Mouse (Mus musculus) embryonic facial prominence, embryonic 14.5 days (tissue): ENCODE data around the gene Fnbp1l. TPM values are rescaled to one million over a fixed set of nuclear protein-coding genes. Genes with fewer than 3 reads are reported as not detected.

Experiments
- ATAC-seq: fragments of 200-750 bp; cut with Nextera tagmentation; 2 replicates; pipeline ENCODE4 v1.8.0; 2017; ENCODE audit warnings: low read depth, moderate number of reproducible peaks, moderate TSS enrichment
- DNase-seq: peaks from one replicate; pipeline ENCODE4 v3.0.0-alpha.2; 2015; ENCODE audit warnings: low spot score
- H3K27ac ChIP-seq: fragments of 300-500 bp; sonication (generic); replicated peaks from 2 replicates; pipeline ENCODE4 v1.5.1; 2014; ENCODE audit warnings: low read depth, mild to moderate bottlenecking, low read length, moderate library complexity
- H3K27me3 ChIP-seq: fragments of 300-500 bp; sonication (generic); replicated peaks from 2 replicates; pipeline ENCODE4 v1.6.1; 2014; ENCODE audit warnings: low read length; ENCODE audit not compliant: control insufficient read depth, insufficient read depth
- H3K36me3 ChIP-seq: fragments of 300-500 bp; sonication (generic); 2 replicates; pipeline ENCODE4 v1.6.1; 2014; ENCODE audit warnings: low read length, mixed read lengths; ENCODE audit not compliant: control insufficient read depth, insufficient read depth
- H3K4me1 ChIP-seq: fragments of 300-500 bp; sonication (generic); 2 replicates; pipeline ENCODE4 v1.6.1; 2014; ENCODE audit warnings: antibody characterized with exemption, low read length; ENCODE audit not compliant: control insufficient read depth, insufficient read depth
- H3K4me2 ChIP-seq: fragments of 300-500 bp; sonication (generic); 2 replicates; pipeline ENCODE4 v1.6.1; 2014; ENCODE audit warnings: low read depth, mild to moderate bottlenecking, low read length, moderate library complexity, mixed read lengths
- H3K4me3 ChIP-seq: fragments of 300-500 bp; sonication (generic); 2 replicates; pipeline ENCODE4 v1.5.1; 2014; ENCODE audit warnings: low read depth, mild to moderate bottlenecking, low read length
- H3K9ac ChIP-seq: fragments of 300-500 bp; sonication (generic); 2 replicates; pipeline ENCODE4 v1.6.1; 2014; ENCODE audit warnings: low read depth, mild to moderate bottlenecking, low read length, moderate library complexity, mixed read lengths
- H3K9me3 ChIP-seq: fragments of 300-500 bp; sonication (generic); 2 replicates; pipeline ENCODE4 v1.6.1; 2016; ENCODE audit warnings: low read length; ENCODE audit not compliant: control insufficient read depth
- WGBS: fragments of 180-500 bp; shearing (Covaris S2); extraction: QIAGEN DNeasy Blood & Tissue Kit; methylation state at CpG from one replicate; pipeline ENCODE4 v1.1.7; 2014; 5-methylcytosine and 5-hydroxymethylcytosine counted together
- polyA plus RNA-seq: library from polyadenylated mRNA; unstranded; fragments of >200 nt; fragmentation: Nextera tagmentation; extraction: Ambion mirVana; gene quantifications from 2 replicates; pipeline ENCODE4 v1.2.1, GENCODE M21; 2014

The Fnbp1l gene
- polyA plus RNA-seq, 1 experiment from 2014 or later = 36.8 TPM

DNA sequence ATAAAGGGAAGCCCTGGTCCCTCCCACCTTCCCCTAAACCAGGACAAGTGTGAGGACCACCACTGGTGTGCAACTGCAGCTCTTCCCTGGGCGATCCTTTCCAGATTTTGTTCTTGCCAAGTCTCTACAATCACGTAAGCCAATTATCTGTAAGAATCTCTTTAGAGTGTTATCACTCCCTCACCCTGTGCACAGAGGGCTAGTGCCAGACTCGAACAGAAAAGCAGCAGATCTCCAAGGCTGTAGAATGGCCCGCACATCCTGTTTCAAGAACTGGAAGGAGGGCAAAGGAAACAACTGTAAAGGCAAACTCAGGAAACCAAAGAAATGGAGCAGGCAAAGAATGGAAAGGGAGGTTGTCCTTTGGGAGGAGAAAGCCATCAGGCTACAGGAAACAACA lies 29.2 kb downstream of the Fnbp1l start:
- 67% methylated on average over 4 of the region's 4 CpGs for WGBS

DNA sequence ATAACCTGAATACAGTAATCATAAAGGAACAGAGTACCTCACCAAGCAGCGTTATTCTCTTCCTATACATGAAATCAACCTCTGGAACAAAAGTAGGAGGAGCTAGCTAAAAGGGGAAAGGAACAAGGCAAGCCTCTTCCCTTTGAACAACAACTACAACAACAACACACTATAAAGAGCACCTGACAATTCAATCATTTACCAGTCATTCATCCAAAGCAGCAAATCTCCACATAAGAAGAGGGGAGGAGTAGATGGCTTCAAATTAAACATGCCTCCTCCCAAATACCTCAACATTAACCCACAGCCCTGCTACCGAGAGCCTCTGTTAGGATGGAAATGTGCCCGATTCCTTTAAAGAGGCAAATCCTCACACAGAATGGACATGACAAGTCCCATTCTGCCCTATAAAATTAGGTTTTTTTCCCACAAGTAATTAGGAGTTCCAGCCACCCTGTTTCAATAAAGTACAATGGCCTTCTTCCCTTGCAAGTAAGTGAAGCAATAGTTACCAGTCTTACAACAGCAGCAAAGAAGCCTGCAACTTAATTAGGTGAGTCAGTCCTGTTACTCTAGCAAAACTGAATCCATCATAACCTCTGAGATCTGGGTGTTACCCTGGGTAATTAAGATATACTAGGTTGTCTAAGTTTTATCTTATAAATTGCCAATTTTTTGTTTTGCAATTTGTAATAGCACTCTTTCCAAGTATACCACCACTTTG lies 32.4 kb downstream of the Fnbp1l start:
- Histone ChIP-seq H3K4me1 (no peaks in the 10 kb centered on the region; the same call in 1 of the 2 replicates), H3K27ac (no peak overlapping the region), H3K36me3 (peaks cover 22% of the 10 kb centered on the region), H3K4me2 (no peak overlapping the region), H3K9me3 (no peaks in the 10 kb centered on the region), H3K27me3 (no peaks in the 10 kb centered on the region), H3K9ac (no peak overlapping the region), H3K4me3 (no peak overlapping the region)
- ATAC-seq = no peak
- no peak for DNase-seq
- 70% methylated on average over 3 of the region's 3 CpGs for WGBS

More for the DNA sequence above, 29.2 kb downstream of the Fnbp1l start:
- Histone ChIP-seq H3K4me1 (no peaks in the 10 kb centered on the region; the same call in 1 of the 2 replicates), H3K4me3 (no peak overlapping the region), H3K27me3 (no peaks in the 10 kb centered on the region), H3K9me3 (no peaks in the 10 kb centered on the region), H3K9ac (no peak overlapping the region), H3K4me2 (no peak overlapping the region), H3K27ac (no peak overlapping the region), H3K36me3 (peaks cover 18% of the 10 kb centered on the region)
- DNase-seq (no peak), ATAC-seq (no peak)

DNA sequence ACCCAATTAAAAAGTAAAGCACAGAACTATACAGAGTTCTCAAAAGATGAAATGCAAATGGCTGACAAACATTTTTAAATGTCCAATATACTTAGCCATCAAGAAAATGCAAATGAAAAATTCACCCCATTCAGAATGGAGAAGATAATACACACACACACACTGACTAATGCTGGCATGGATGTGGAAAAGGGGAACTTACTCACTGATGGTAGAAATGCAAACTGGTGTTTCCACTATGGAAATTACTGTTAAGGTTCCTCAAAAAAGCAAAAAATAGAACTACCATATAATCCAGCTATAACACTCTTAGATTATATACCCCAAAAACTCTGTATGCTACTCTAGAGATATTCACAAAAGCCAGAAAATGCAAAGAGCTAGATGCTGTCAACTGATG lies 42.2 kb downstream of the Fnbp1l start:
- Histone ChIP-seq H3K9ac (no peak overlapping the region), H3K4me2 (no peak overlapping the region), H3K27ac (no peak overlapping the region), H3K9me3 (no peaks in the 10 kb centered on the region; the same call in 1 of the 2 replicates), H3K36me3 (peaks cover 8% of the 10 kb centered on the region; the same call in 1 of the 2 replicates), H3K4me3 (no peak overlapping the region), H3K4me1 (no peaks in the 10 kb centered on the region), H3K27me3 (no peaks in the 10 kb centered on the region)
- DNase-seq (no peak), ATAC-seq (no peak)

DNA sequence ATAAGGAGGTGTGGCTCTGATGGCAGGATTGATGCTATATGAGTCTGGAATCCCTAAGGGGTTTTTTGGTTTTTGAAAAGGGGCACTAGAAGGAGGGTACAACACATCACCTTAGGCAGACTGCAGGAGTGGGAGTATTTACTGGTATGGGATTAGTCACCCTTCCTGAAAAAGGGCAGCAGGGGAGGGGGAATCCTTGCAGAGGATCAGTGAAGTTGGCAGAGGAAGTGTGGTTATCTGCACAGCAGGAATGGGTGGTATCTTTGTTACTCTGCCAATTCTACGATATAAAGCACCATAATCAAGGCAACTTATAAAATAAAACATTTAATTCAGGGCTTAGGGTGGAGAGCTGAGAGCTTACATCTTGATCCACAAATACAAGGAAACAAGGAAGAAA lies 44.6 kb downstream of the Fnbp1l start:
- ATAC-seq (no peak), DNase-seq (no peak)
- Histone ChIP-seq H3K27ac (no peak overlapping the region), H3K9ac (no peak overlapping the region), H3K27me3 (no peaks in the 10 kb centered on the region), H3K4me3 (no peak overlapping the region), H3K4me2 (no peak overlapping the region), H3K4me1 (no peaks in the 10 kb centered on the region), H3K36me3 (peaks cover 8% of the 10 kb centered on the region; the same call in 1 of the 2 replicates), H3K9me3 (no peaks in the 10 kb centered on the region; the same call in 1 of the 2 replicates)
- 72% methylated on average over 1 of the region's 1 CpGs for WGBS

DNA sequence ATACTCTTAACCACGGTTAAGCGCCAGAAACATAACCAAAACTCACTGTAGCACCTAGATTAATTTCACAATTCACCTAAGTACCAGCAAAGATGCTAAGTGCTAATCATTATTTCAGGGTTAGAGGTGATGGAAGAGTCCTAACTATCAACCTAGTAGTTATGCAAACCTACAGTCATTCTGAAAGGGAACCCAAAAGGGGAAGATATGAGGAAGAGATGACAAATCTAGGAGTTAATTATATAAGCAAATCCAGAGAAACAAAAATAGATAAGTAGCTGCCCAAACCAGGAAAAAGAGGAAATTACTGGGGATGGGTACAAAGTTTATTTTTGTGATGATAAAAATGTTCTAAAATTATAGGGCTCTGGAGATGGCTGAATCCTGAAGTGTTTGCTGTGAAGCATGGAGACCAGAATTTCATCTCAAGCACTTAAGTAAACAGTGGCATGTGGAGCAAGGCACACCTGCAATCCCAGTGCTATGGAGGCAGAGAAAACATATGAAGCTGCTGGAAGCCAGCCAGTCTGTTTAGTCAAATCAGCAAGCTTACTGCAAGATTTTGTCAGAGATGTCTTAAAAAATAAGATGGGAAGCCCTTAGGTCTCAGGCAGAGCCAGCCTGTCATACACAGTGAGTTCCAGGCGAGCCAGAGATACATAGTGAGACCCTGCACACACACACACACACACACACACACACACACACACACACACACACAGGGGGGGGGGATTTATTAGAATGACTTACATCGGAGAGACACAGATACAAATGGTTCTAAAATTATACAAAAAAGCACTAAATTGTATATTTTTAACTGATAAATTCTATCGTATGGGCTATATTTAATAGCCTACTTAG lies 45.9 kb downstream of the Fnbp1l start:
- Histone ChIP-seq H3K36me3 (peaks cover 8% of the 10 kb centered on the region; the same call in 1 of the 2 replicates), H3K9ac (no peak overlapping the region), H3K4me2 (no peak overlapping the region), H3K4me1 (no peaks in the 10 kb centered on the region), H3K27me3 (no peaks in the 10 kb centered on the region), H3K27ac (no peak overlapping the region), H3K9me3 (no peaks in the 10 kb centered on the region; the same call in 1 of the 2 replicates), H3K4me3 (no peak overlapping the region)
- ATAC-seq (no peak), DNase-seq (peak; percentile 70)
- 88% methylated on average over 5 of the region's 5 CpGs for WGBS

DNA sequence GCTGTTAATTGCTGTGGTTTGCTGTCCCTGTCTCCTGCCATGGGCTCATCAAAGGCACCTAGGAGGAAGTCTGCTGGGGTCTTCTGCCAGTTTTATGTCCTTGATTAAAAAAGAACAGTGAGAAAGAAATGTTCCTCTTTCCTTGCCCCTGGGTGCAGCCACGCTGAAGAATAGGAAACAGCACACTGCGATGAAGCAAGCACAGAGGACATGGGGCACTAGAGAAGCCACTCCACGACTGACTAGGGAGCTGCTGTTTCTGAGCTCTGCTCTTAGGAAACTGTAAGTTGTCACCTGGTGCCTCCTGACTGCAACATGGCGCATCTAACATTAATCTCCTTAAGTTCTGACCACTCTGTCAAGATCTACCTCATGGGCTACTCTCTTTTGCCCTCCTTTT lies 53.0 kb downstream of the Fnbp1l start:
- DNase-seq (no peak), ATAC-seq (no peak)
- Histone ChIP-seq H3K27me3 (no peaks in the 10 kb centered on the region), H3K27ac (no peak overlapping the region), H3K36me3 (peaks cover 23% of the 10 kb centered on the region), H3K4me2 (no peak overlapping the region), H3K9me3 (no peaks in the 10 kb centered on the region), H3K9ac (no peak overlapping the region), H3K4me1 (no peaks in the 10 kb centered on the region), H3K4me3 (no peak overlapping the region)
- 56% methylated on average over 4 of the region's 4 CpGs for WGBS

DNA sequence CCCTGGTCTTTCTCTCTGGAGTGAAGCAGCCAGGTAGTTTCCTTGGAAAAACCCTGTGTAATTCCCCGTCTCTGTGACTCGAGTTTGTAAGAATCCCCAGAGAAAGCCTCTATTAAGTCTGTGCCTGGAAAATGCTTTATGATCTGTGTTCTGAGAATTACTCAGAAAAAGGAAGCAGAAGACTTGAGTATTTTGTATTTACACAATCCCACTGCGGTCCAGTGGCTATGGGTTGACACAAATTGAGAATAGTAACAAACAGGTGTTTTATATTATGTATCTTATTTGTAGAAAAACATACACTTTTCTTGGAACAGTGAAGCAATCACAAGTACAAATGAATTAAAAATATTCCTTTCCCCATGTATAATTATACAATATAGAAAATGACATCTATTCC lies 53.4 kb downstream of the Fnbp1l start:
- Histone ChIP-seq H3K9me3 (no peaks in the 10 kb centered on the region), H3K4me3 (no peak overlapping the region), H3K27ac (no peak overlapping the region), H3K27me3 (no peaks in the 10 kb centered on the region), H3K4me1 (no peaks in the 10 kb centered on the region), H3K4me2 (no peak overlapping the region), H3K9ac (no peak overlapping the region), H3K36me3 (peaks cover 27% of the 10 kb centered on the region)
- 59% methylated on average over 3 of the region's 3 CpGs for WGBS
- DNase-seq = no peak
- no peak for ATAC-seq

DNA sequence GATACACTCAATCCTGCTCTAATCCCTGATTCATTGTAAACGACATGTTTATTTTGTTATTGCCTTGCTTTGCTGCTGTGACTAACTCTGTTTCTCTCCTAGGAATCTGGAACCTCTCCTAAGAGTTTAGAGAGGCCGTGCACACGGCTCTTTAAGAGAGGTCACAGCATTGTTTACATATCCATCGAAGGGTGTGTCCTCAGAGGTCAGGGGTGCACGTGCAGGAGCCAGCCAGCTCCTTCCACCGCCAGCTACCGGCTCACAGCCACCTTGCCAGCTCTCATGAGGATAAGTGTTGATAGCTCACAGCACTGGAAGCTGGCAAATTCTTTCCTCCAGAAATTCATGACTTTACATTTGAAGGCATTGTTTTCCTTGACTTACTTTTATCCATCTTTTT lies 54.2 kb downstream of the Fnbp1l start:
- WGBS = 29% methylated on average over 7 of the region's 7 CpGs

More for the DNA sequence above, 54.2 kb downstream of the Fnbp1l start:
- Histone ChIP-seq H3K4me3 (no peak overlapping the region), H3K4me2 (no peak overlapping the region), H3K9me3 (no peaks in the 10 kb centered on the region), H3K9ac (no peak overlapping the region), H3K36me3 (peaks cover 31% of the 10 kb centered on the region), H3K27ac (no peak overlapping the region), H3K4me1 (no peaks in the 10 kb centered on the region), H3K27me3 (no peaks in the 10 kb centered on the region)
- ATAC-seq = no peak
- DNase-seq = no peak
